Mouse (Mus musculus): ENCODE data around the gene A830018L16Rik.

DNA sequence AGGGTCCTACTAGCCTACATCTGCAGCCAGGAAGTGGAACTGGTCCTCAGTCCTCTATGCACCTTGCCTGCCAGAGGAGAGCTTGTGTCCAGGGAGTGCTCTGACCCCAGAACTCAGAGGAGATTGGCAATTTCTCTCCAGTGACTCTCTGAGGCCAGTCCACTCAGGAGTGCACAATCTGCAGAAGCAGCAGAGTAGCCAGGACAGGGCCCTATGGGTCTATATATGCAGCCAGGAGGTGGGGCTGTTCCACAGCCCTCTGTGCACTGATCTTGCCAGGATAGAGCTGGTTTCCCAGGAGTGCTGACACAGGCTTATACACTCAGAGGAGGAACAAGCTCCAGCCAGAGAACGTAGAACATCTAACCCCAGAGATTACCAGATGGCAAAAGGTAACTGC, 459.7 kb downstream of the A830018L16Rik start:
- no peak for TF ChIP-seq CTCF (IDR thresholded peaks at IDR 0.05; ENCODE audit: extremely low read depth, insufficient read depth, low read length)
- TF ChIP-seq POLR2A (IDR thresholded peaks at IDR 0.05; ENCODE audit: extremely low read depth, insufficient read depth, low read length), result no peak
